Mouse (Mus musculus) myocyte (in vitro differentiated cells): ENCODE data around the gene Cmas. TPM values are rescaled to one million over a fixed set of nuclear protein-coding genes. Genes with fewer than 3 reads are reported as not detected.

ENCODE experiments used
- H3K27me3 ChIP-seq: one replicate; pipeline ENCODE4 v1.6.1; 2011; ENCODE audit not compliant: control insufficient read depth, insufficient read depth, insufficient read length
- H3K36me3 ChIP-seq: one replicate; pipeline ENCODE4 v1.6.1; 2011; ENCODE audit not compliant: control insufficient read depth, insufficient read depth
- H3K4me2 ChIP-seq: one replicate; pipeline ENCODE4 v1.6.1; 2011; ENCODE audit warnings: low read depth, control low read depth
- H3K4me3 ChIP-seq: one replicate; pipeline ENCODE4 v1.5.1; 2011; ENCODE audit warnings: mild to moderate bottlenecking, control low read depth, moderate library complexity
- H3K79me2 ChIP-seq: one replicate; pipeline ENCODE4 v1.6.1; 2011; ENCODE audit not compliant: control insufficient read depth, insufficient read depth
- H3ac ChIP-seq: one replicate; pipeline ENCODE4 v1.6.1; 2011; ENCODE audit not compliant: control insufficient read depth, insufficient read length
- CEBPB ChIP-seq: IDR thresholded peaks from 2 replicates; pipeline ENCODE4 v1.6.1; 2011; ENCODE audit warnings: mild to moderate bottlenecking, moderate library complexity; ENCODE audit not compliant: poor library complexity, insufficient read depth, severe bottlenecking
- E2F4 ChIP-seq: IDR thresholded peaks from one replicate; pipeline ENCODE4 v1.6.1; 2011; ENCODE audit warnings: mild to moderate bottlenecking, control low read depth, moderate library complexity; ENCODE audit not compliant: insufficient read depth
- MAX ChIP-seq: IDR thresholded peaks from one replicate; pipeline ENCODE4 v1.6.1; 2011; ENCODE audit warnings: low read depth, mild to moderate bottlenecking, control low read depth
- MYOD1 ChIP-seq, 3 experiments: IDR thresholded peaks; one replicate each; pipeline ENCODE4 v1.6.1; 2011; ENCODE audit warnings: control low read depth in 2 of 3, low read depth in 2 of 3, mild to moderate bottlenecking in 2 of 3, moderate library complexity in 1 of 3; ENCODE audit not compliant: insufficient read length in 2 of 3, control insufficient read depth in 1 of 3
- MYOG ChIP-seq, 3 experiments: IDR thresholded peaks; one replicate each; pipeline ENCODE4 v1.6.1; 2011; ENCODE audit warnings: control low read depth in 2 of 3, low read depth in 2 of 3, mild to moderate bottlenecking in 2 of 3; ENCODE audit not compliant: insufficient read length in 2 of 3, control insufficient read depth in 1 of 3, insufficient read depth in 1 of 3
- POLR2A ChIP-seq: IDR thresholded peaks from one replicate; pipeline ENCODE4 v1.6.1; 2011; ENCODE audit warnings: low read depth, mild to moderate bottlenecking, control low read depth, moderate library complexity; ENCODE audit not compliant: insufficient read length
- POLR2AphosphoS2 ChIP-seq: IDR thresholded peaks from one replicate; pipeline ENCODE4 v1.6.1; 2011; ENCODE audit warnings: low read depth, control low read depth; ENCODE audit not compliant: insufficient read length
- REST ChIP-seq: IDR thresholded peaks from one replicate; pipeline ENCODE4 v1.6.1; 2011; ENCODE audit warnings: mild to moderate bottlenecking, control low read depth, moderate library complexity; ENCODE audit not compliant: insufficient read depth, insufficient read length
- SRF ChIP-seq: IDR thresholded peaks from one replicate; pipeline ENCODE4 v1.6.1; 2011; ENCODE audit warnings: low read depth; ENCODE audit not compliant: control insufficient read depth, insufficient read length
- TCF12 ChIP-seq: IDR thresholded peaks from one replicate; pipeline ENCODE4 v1.6.1; 2011; ENCODE audit warnings: mild to moderate bottlenecking, control low read depth; ENCODE audit not compliant: poor library complexity, insufficient read depth, severe bottlenecking
- TCF3 ChIP-seq: IDR thresholded peaks from one replicate; pipeline ENCODE4 v1.6.1; 2011; ENCODE audit warnings: low read depth, control low read depth; ENCODE audit not compliant: insufficient read length
- USF1 ChIP-seq: IDR thresholded peaks from one replicate; pipeline ENCODE4 v1.6.1; 2011; ENCODE audit warnings: low read depth, mild to moderate bottlenecking, control low read depth, moderate library complexity
- polyA plus RNA-seq: library from polyadenylated mRNA; unstranded; fragments of >200 nt; fragmentation: generic; extraction: Trizol; gene quantifications from one replicate; pipeline ENCODE4 v1.2.1, GENCODE M21; 2012; ENCODE audit warnings: missing spikeins

Gene Cmas
- polyA plus RNA-seq, 1 experiment, result 27.8 TPM

- H3ac ChIP-seq, result no peak overlapping the region
- H3K4me3 ChIP-seq, result no peak overlapping the region
- H3K79me2 ChIP-seq, result peaks cover 5% of the 10 kb centered on the region
- TF ChIP-seq TCF12 (no peak), REST (no peak), MYOD1 (IDR thresholded peaks at IDR 0.05; ENCODE audit: control insufficient read depth in 1 of 3, insufficient read length in 2 of 3, low read depth in 2 of 3) (no peak)
- no peaks in the 10 kb centered on the region for H3K36me3 ChIP-seq
- H3K4me2 ChIP-seq, result no peak overlapping the region
- peaks cover 5% of the 10 kb centered on the region for H3K27me3 ChIP-seq
Measured at GRCm38 (mm10) chr6:142758562-142758961, 2.1 kb downstream of the Cmas start.

- Histone ChIP-seq H3K79me2 (peaks cover 5% of the 10 kb centered on the region), H3K4me2 (no peak overlapping the region), H3ac (no peak overlapping the region), H3K27me3 (peaks cover 4% of the 10 kb centered on the region), H3K36me3 (no peaks in the 10 kb centered on the region), H3K4me3 (no peak overlapping the region)
- TF ChIP-seq POLR2AphosphoS2, result no peak
- TF ChIP-seq REST, result no peak
- no peak for TF ChIP-seq TCF3
- no peak for TF ChIP-seq E2F4
- no peak for TF ChIP-seq MYOG (IDR thresholded peaks at IDR 0.05; ENCODE audit: control insufficient read depth in 1 of 3, insufficient read depth in 1 of 3, insufficient read length in 2 of 3, low read depth in 2 of 3)
- no peak for TF ChIP-seq SRF
- TF ChIP-seq USF1, result no peak
- TF ChIP-seq POLR2A, result no peak
- TF ChIP-seq TCF12, result no peak
- no peak for TF ChIP-seq MAX
- no peak for TF ChIP-seq CEBPB
- no peak for TF ChIP-seq MYOD1 (IDR thresholded peaks at IDR 0.05; ENCODE audit: control insufficient read depth in 1 of 3, insufficient read length in 2 of 3, low read depth in 2 of 3)
Measured at GRCm38 (mm10) chr6:142759633-142760032, 3.1 kb downstream of the Cmas start.

- Histone ChIP-seq H3K4me2 (no peak overlapping the region), H3K4me3 (no peak overlapping the region), H3K79me2 (no peaks in the 10 kb centered on the region), H3ac (no peak overlapping the region), H3K36me3 (peaks cover 6% of the 10 kb centered on the region), H3K27me3 (no peaks in the 10 kb centered on the region)
- TF ChIP-seq MYOG (IDR thresholded peaks at IDR 0.05; ENCODE audit: control insufficient read depth in 1 of 3, insufficient read depth in 1 of 3, insufficient read length in 2 of 3, low read depth in 2 of 3) (no peak), MYOD1 (IDR thresholded peaks at IDR 0.05; ENCODE audit: control insufficient read depth in 1 of 3, insufficient read length in 2 of 3, low read depth in 2 of 3) (no peak), TCF12 (no peak), REST (no peak), SRF (no peak), TCF3 (no peak), E2F4 (no peak), USF1 (no peak), CEBPB (no peak), POLR2AphosphoS2 (no peak), MAX (no peak), POLR2A (no peak)
Measured at GRCm38 (mm10) chr6:142764933-142765332, 8.4 kb downstream of the Cmas start.

GRCm38 (mm10) chr6:142767305-142767704, 10.8 kb downstream of the Cmas start:
- Histone ChIP-seq H3K79me2 (no peaks in the 10 kb centered on the region), H3K27me3 (no peaks in the 10 kb centered on the region), H3K36me3 (peaks cover 8% of the 10 kb centered on the region), H3K4me3 (no peak overlapping the region), H3K4me2 (no peak overlapping the region), H3ac (no peak overlapping the region)
- TF ChIP-seq CEBPB, result no peak
- TF ChIP-seq TCF3, result no peak
- no peak for TF ChIP-seq POLR2A
- no peak for TF ChIP-seq MAX
- no peak for TF ChIP-seq SRF
- TF ChIP-seq USF1, result no peak
- TF ChIP-seq MYOG (IDR thresholded peaks at IDR 0.05; ENCODE audit: control insufficient read depth in 1 of 3, insufficient read depth in 1 of 3, insufficient read length in 2 of 3, low read depth in 2 of 3), result no peak
- no peak for TF ChIP-seq POLR2AphosphoS2
- no peak for TF ChIP-seq E2F4
- no peak for TF ChIP-seq MYOD1 (IDR thresholded peaks at IDR 0.05; ENCODE audit: control insufficient read depth in 1 of 3, insufficient read length in 2 of 3, low read depth in 2 of 3)
- no peak for TF ChIP-seq REST
- no peak for TF ChIP-seq TCF12

GRCm38 (mm10) chr6:142769896-142770295, 13.4 kb downstream of the Cmas start:
- Histone ChIP-seq H3K4me3 (no peak overlapping the region), H3K36me3 (peaks cover 14% of the 10 kb centered on the region), H3K4me2 (no peak overlapping the region), H3K79me2 (no peaks in the 10 kb centered on the region), H3ac (no peak overlapping the region), H3K27me3 (no peaks in the 10 kb centered on the region)
- TF ChIP-seq USF1, result no peak
- no peak for TF ChIP-seq POLR2AphosphoS2
- no peak for TF ChIP-seq MYOG (IDR thresholded peaks at IDR 0.05; ENCODE audit: control insufficient read depth in 1 of 3, insufficient read depth in 1 of 3, insufficient read length in 2 of 3, low read depth in 2 of 3)
- no peak for TF ChIP-seq MAX
- no peak for TF ChIP-seq TCF3
- no peak for TF ChIP-seq TCF12
- no peak for TF ChIP-seq SRF
- TF ChIP-seq CEBPB, result no peak
- no peak for TF ChIP-seq MYOD1 (IDR thresholded peaks at IDR 0.05; ENCODE audit: control insufficient read depth in 1 of 3, insufficient read length in 2 of 3, low read depth in 2 of 3)
- TF ChIP-seq POLR2A, result no peak
- no peak for TF ChIP-seq E2F4
- TF ChIP-seq REST, result no peak
